Mouse (Mus musculus): Measurements from ENCODE around the gene Inpp5a. TPM values are rescaled to one million over a fixed set of nuclear protein-coding genes. Genes with fewer than 3 reads are reported as not detected.

The Inpp5a gene
- polyA plus RNA-seq, 1 experiment from 2014 or later = 22.4 TPM

DNA sequence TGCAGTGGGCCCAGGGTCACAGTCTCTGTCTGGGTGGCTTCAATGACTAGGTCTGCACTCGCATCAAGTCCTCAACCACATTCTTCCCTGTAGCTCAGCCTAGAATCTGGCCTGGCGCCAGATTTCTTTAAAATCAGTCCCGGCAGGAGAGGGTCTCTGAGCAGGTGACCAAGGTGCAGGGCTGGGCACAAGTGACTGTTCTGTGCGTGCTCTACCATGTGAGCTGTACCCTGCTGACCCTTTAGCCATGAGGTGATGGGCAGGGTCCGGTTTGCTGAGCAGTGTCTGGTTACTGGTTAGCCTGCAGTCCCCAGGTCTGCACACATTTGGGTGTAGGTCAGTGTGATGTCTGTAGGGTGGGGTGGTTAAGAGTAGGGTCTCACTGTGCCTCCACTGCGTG is 106.9 kb downstream of the Inpp5a start:
- H3K36me3 ChIP-seq (ENCODE audit: control insufficient read depth, insufficient read depth, low read length) = no peaks in the 10 kb centered on the region
- 89% methylated on average over 6 of the region's 6 CpGs for WGBS
- no peak overlapping the region for H3K4me2 ChIP-seq (ENCODE audit: low read depth, low read length, severe bottlenecking)
- ATAC-seq (replicated peaks; ENCODE audit: low FRiP score) (no peak), DNase-seq (ENCODE audit: low spot score) (no peak)
- peaks cover 39% of the 10 kb centered on the region for H3K27me3 ChIP-seq (ENCODE audit: control insufficient read depth, insufficient read depth, low read length)
- no peak overlapping the region for H3K9ac ChIP-seq (ENCODE audit: low read length)
- no peaks in the 10 kb centered on the region; the same call in 1 of the 2 replicates for H3K4me1 ChIP-seq (replicated peaks; ENCODE audit: control insufficient read depth, insufficient read depth, low read length)
- no peaks in the 10 kb centered on the region for H3K9me3 ChIP-seq (ENCODE audit: control insufficient read depth, low read length)
- no peak overlapping the region for H3K27ac ChIP-seq (ENCODE audit: low read depth, low read length)
- no peak overlapping the region for H3K4me3 ChIP-seq (ENCODE audit: low read depth, low read length)

GRCm38 (mm10) chr7:139498038-139498625 is 109.2 kb downstream of the Inpp5a start:
- WGBS = 40% methylated on average over 19 of the region's 19 CpGs
- DNase-seq (ENCODE audit: low spot score) = no peak

DNA sequence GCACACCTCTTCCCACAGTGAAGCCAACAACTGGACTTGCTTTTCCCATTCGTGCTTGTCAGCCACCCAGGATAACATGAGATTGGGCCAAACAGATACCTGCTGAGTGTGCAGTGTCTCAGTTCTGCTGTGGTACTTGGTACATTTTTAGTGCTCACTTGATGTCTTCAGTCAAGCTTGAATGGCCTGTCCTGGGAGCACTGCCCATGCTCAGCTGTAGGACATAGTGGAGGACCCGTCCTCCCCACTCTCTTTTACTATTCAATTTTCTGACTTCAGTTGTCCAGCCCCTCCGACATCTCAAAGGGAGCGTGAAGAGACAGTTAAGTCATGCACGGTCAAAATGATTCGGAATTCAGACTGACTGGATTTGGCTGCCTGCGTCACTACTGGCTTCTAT is 115.2 kb downstream of the Inpp5a start:
- Histone ChIP-seq H3K9me3 (ENCODE audit: control insufficient read depth, low read length) (no peaks in the 10 kb centered on the region), H3K4me2 (ENCODE audit: low read depth, low read length, severe bottlenecking) (no peak overlapping the region), H3K27ac (ENCODE audit: low read depth, low read length) (no peak overlapping the region), H3K36me3 (ENCODE audit: control insufficient read depth, insufficient read depth, low read length) (no peaks in the 10 kb centered on the region), H3K4me3 (ENCODE audit: low read depth, low read length) (no peak overlapping the region), H3K27me3 (ENCODE audit: control insufficient read depth, insufficient read depth, low read length) (peaks cover 11% of the 10 kb centered on the region), H3K9ac (ENCODE audit: low read length) (no peak overlapping the region), H3K4me1 (replicated peaks; ENCODE audit: control insufficient read depth, insufficient read depth, low read length) (no peaks in the 10 kb centered on the region)
- 78% methylated on average over 7 of the region's 7 CpGs for WGBS
- no peak for ATAC-seq (replicated peaks; ENCODE audit: low FRiP score)
- no peak for DNase-seq (ENCODE audit: low spot score)

More at GRCm38 (mm10) chr7:139498038-139498625, 109.2 kb downstream of the Inpp5a start:
- H3K4me1 ChIP-seq (replicated peaks; ENCODE audit: control insufficient read depth, insufficient read depth, low read length) = no peaks in the 10 kb centered on the region; the same call in 1 of the 2 replicates
- H3K9me3 ChIP-seq (ENCODE audit: control insufficient read depth, low read length) = no peaks in the 10 kb centered on the region
- no peak overlapping the region for H3K4me2 ChIP-seq (ENCODE audit: low read depth, low read length, severe bottlenecking)
- H3K9ac ChIP-seq (ENCODE audit: low read length) = no peak overlapping the region
- no peaks in the 10 kb centered on the region for H3K36me3 ChIP-seq (ENCODE audit: control insufficient read depth, insufficient read depth, low read length)
- H3K4me3 ChIP-seq (ENCODE audit: low read depth, low read length) = no peak overlapping the region
- H3K27me3 ChIP-seq (ENCODE audit: control insufficient read depth, insufficient read depth, low read length) = peaks cover 39% of the 10 kb centered on the region
- H3K27ac ChIP-seq (ENCODE audit: low read depth, low read length) = no peak overlapping the region
- 0 out of 2 replicates have a peak, but pooled peaks have one; percentile 46 for ATAC-seq (replicated peaks; ENCODE audit: low FRiP score)

DNA sequence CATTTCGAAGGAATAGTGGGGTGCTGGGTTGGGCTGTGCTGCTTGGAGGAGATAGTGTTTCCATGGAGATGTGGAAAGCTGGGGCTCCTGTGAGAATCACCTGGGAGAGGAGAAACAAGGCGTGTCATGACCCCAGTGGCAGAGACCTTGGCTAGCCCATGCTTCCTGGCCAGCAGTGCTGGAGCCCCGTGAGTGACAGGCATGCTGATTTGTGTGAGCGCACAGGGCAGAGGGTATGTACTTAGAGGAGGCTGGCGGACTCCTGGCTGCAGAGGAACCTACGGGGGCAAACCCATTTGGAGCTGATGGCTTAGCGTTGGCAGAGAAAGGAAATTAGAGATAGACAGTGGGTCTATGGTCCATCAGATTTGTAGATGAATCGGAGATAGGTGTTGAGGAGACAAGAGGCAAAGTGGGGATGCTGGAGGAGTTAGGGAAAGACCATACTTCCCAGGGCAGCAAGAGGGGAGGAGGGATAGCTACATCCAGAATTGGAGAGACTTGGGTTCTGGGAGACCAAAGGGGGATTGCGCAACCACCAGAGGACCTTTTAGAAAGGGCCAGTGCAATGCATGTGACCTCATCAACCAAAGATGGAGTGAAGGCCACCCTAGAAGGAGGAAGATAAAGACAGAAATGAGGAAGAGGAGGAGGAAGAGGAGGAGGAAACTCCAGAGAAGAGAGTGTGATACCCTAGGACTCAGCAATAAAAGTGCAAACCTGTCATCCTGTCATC is 117.9 kb downstream of the Inpp5a start:
- no peaks in the 10 kb centered on the region for H3K4me1 ChIP-seq (replicated peaks; ENCODE audit: control insufficient read depth, insufficient read depth, low read length)
- WGBS = 82% methylated on average over 9 of the region's 9 CpGs
- H3K27me3 ChIP-seq (ENCODE audit: control insufficient read depth, insufficient read depth, low read length) = no peaks in the 10 kb centered on the region; the same call in 1 of the 2 replicates
- H3K4me3 ChIP-seq (ENCODE audit: low read depth, low read length) = no peak overlapping the region
- DNase-seq (ENCODE audit: low spot score) (no peak), ATAC-seq (replicated peaks; ENCODE audit: low FRiP score) (no peak)
- no peak overlapping the region for H3K4me2 ChIP-seq (ENCODE audit: low read depth, low read length, severe bottlenecking)
- no peak overlapping the region for H3K9ac ChIP-seq (ENCODE audit: low read length)
- H3K27ac ChIP-seq (ENCODE audit: low read depth, low read length) = no peak overlapping the region
- no peaks in the 10 kb centered on the region for H3K9me3 ChIP-seq (ENCODE audit: control insufficient read depth, low read length)
- H3K36me3 ChIP-seq (ENCODE audit: control insufficient read depth, insufficient read depth, low read length) = no peaks in the 10 kb centered on the region

- WGBS = 89% methylated on average over 4 of the region's 4 CpGs
- H3K4me3 ChIP-seq (ENCODE audit: low read depth, low read length) = no peak overlapping the region
- H3K9ac ChIP-seq (ENCODE audit: low read length) = no peak overlapping the region
- ATAC-seq (replicated peaks; ENCODE audit: low FRiP score) (no peak), DNase-seq (ENCODE audit: low spot score) (no peak)
- H3K27me3 ChIP-seq (ENCODE audit: control insufficient read depth, insufficient read depth, low read length) = no peaks in the 10 kb centered on the region; the same call in 1 of the 2 replicates
- no peak overlapping the region for H3K4me2 ChIP-seq (ENCODE audit: low read depth, low read length, severe bottlenecking)
- H3K4me1 ChIP-seq (replicated peaks; ENCODE audit: control insufficient read depth, insufficient read depth, low read length) = no peaks in the 10 kb centered on the region
- no peak overlapping the region for H3K27ac ChIP-seq (ENCODE audit: low read depth, low read length)
- no peaks in the 10 kb centered on the region for H3K9me3 ChIP-seq (ENCODE audit: control insufficient read depth, low read length)
- H3K36me3 ChIP-seq (ENCODE audit: control insufficient read depth, insufficient read depth, low read length) = no peaks in the 10 kb centered on the region
These were observed 120.0 kb downstream of the Inpp5a start for GRCm38 (mm10) chr7:139508938-139509337.

GRCm38 (mm10) chr7:139515959-139516660 is 127.2 kb downstream of the Inpp5a start:
- no peak overlapping the region for H3K4me2 ChIP-seq (ENCODE audit: low read depth, low read length, severe bottlenecking)
- H3K9me3 ChIP-seq (ENCODE audit: control insufficient read depth, low read length) = no peaks in the 10 kb centered on the region
- H3K9ac ChIP-seq (ENCODE audit: low read length) = no peak overlapping the region
- H3K4me1 ChIP-seq (replicated peaks; ENCODE audit: control insufficient read depth, insufficient read depth, low read length) = peaks cover 4% of the 10 kb centered on the region; the same call in 1 of the 2 replicates
- ATAC-seq (replicated peaks; ENCODE audit: low FRiP score) (no peak; the same call in 1 of the 2 replicates), DNase-seq (ENCODE audit: low spot score) (no peak)
- peaks cover 9% of the 10 kb centered on the region; the same call in 1 of the 2 replicates for H3K27me3 ChIP-seq (ENCODE audit: control insufficient read depth, insufficient read depth, low read length)
- WGBS = 71% methylated on average over 13 of the region's 13 CpGs
- H3K27ac ChIP-seq (ENCODE audit: low read depth, low read length) = no peak overlapping the region
- H3K36me3 ChIP-seq (ENCODE audit: control insufficient read depth, insufficient read depth, low read length) = no peaks in the 10 kb centered on the region
- H3K4me3 ChIP-seq (ENCODE audit: low read depth, low read length) = no peak overlapping the region

- no peaks in the 10 kb centered on the region for H3K36me3 ChIP-seq (ENCODE audit: control insufficient read depth, insufficient read depth, low read length)
- no peak overlapping the region for H3K4me2 ChIP-seq (ENCODE audit: low read depth, low read length, severe bottlenecking)
- H3K9ac ChIP-seq (ENCODE audit: low read length) = no peak overlapping the region
- peaks cover 4% of the 10 kb centered on the region; the same call in 1 of the 2 replicates for H3K4me1 ChIP-seq (replicated peaks; ENCODE audit: control insufficient read depth, insufficient read depth, low read length)
- no peaks in the 10 kb centered on the region for H3K9me3 ChIP-seq (ENCODE audit: control insufficient read depth, low read length)
- 92% methylated on average over 5 of the region's 5 CpGs for WGBS
- ATAC-seq (replicated peaks; ENCODE audit: low FRiP score) = no peak
- H3K4me3 ChIP-seq (ENCODE audit: low read depth, low read length) = no peak overlapping the region
- H3K27me3 ChIP-seq (ENCODE audit: control insufficient read depth, insufficient read depth, low read length) = peaks cover 11% of the 10 kb centered on the region; the same call in 1 of the 2 replicates
- H3K27ac ChIP-seq (ENCODE audit: low read depth, low read length) = no peak overlapping the region
- no peak for DNase-seq (ENCODE audit: low spot score)
These were observed 127.7 kb downstream of the Inpp5a start for GRCm38 (mm10) chr7:139516661-139517016.

DNA sequence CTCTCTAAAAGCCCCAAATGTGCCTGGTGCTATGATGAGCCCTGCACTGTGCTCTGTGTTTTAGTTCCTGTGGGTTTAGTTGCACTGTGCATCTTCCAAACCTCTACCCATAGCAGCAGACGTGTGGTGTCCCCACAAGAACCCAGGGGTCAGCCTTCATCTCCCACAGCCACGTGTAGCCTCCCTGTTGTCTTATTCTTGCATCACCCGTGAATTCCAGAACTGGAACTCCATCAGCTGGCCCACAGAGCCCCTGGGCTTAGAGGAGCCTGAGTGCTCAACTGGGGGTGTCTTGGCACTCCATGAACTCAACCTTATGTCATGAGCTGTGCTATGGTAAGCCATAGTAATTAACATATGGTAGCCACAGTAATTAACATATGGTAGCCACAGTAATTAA is 129.4 kb downstream of the Inpp5a start:
- Histone ChIP-seq H3K4me3 (ENCODE audit: low read depth, low read length) (no peak overlapping the region), H3K36me3 (ENCODE audit: control insufficient read depth, insufficient read depth, low read length) (no peaks in the 10 kb centered on the region), H3K27ac (ENCODE audit: low read depth, low read length) (no peak overlapping the region), H3K4me2 (ENCODE audit: low read depth, low read length, severe bottlenecking) (no peak overlapping the region), H3K27me3 (ENCODE audit: control insufficient read depth, insufficient read depth, low read length) (peaks cover 24% of the 10 kb centered on the region), H3K9ac (ENCODE audit: low read length) (no peak overlapping the region), H3K4me1 (replicated peaks; ENCODE audit: control insufficient read depth, insufficient read depth, low read length) (peaks cover 4% of the 10 kb centered on the region; the same call in 1 of the 2 replicates), H3K9me3 (ENCODE audit: control insufficient read depth, low read length) (no peaks in the 10 kb centered on the region)
- 69% methylated on average over 3 of the region's 3 CpGs for WGBS
- ATAC-seq (replicated peaks; ENCODE audit: low FRiP score) (no peak), DNase-seq (ENCODE audit: low spot score) (no peak)

All from forebrain, embryonic 11.5 days (tissue).